Mouse (Mus musculus): ENCODE data around the gene Gsg1l. TPM values are rescaled to one million over a fixed set of nuclear protein-coding genes. Genes with fewer than 3 reads are reported as not detected.

Gsg1l gene
- polyA plus RNA-seq, 1 experiment: 5.6 TPM

GRCm38 (mm10) chr7:125983902-125984841 is 98.0 kb downstream of the Gsg1l start:
- 43% methylated on average over 12 of the region's 12 CpGs for WGBS
- H3K4me1 ChIP-seq (ENCODE audit: control insufficient read depth, insufficient read depth, low read length): no peaks in the 10 kb centered on the region
- no peak for DNase-seq
- no peak for TF ChIP-seq CTCF (IDR thresholded peaks at IDR 0.05; ENCODE audit: insufficient read depth, low read length)
- no peak for TF ChIP-seq POLR2A (IDR thresholded peaks at IDR 0.05; ENCODE audit: borderline replicate concordance, extremely low read depth, low read depth, low read length)
- H3K4me3 ChIP-seq (replicated peaks; ENCODE audit: extremely low read depth, low read depth, low read length): no peak overlapping the region

GRCm38 (mm10) chr7:125979591-125979990 is 102.6 kb downstream of the Gsg1l start:
- DNase-seq: no peak
- Histone ChIP-seq H3K4me3 (replicated peaks; ENCODE audit: extremely low read depth, low read depth, low read length) (no peak overlapping the region), H3K4me1 (ENCODE audit: control insufficient read depth, insufficient read depth, low read length) (no peaks in the 10 kb centered on the region)
- WGBS: 69% methylated on average over 8 of the region's 8 CpGs
- TF ChIP-seq POLR2A (IDR thresholded peaks at IDR 0.05; ENCODE audit: borderline replicate concordance, extremely low read depth, low read depth, low read length) (no peak), CTCF (IDR thresholded peaks at IDR 0.05; ENCODE audit: insufficient read depth, low read length) (no peak)

- TF ChIP-seq CTCF (IDR thresholded peaks at IDR 0.05; ENCODE audit: insufficient read depth, low read length) (no peak), POLR2A (IDR thresholded peaks at IDR 0.05; ENCODE audit: borderline replicate concordance, extremely low read depth, low read depth, low read length) (no peak)
- DNase-seq: no peak
- Histone ChIP-seq H3K4me3 (replicated peaks; ENCODE audit: extremely low read depth, low read depth, low read length) (no peak overlapping the region), H3K4me1 (ENCODE audit: control insufficient read depth, insufficient read depth, low read length) (no peaks in the 10 kb centered on the region)
- WGBS: 81% methylated on average over 9 of the region's 9 CpGs
Observed at GRCm38 (mm10) chr7:125976695-125977094, 105.5 kb downstream of the Gsg1l start.

- TF ChIP-seq POLR2A (IDR thresholded peaks at IDR 0.05; ENCODE audit: borderline replicate concordance, extremely low read depth, low read depth, low read length): no peak
- TF ChIP-seq CTCF (IDR thresholded peaks at IDR 0.05; ENCODE audit: insufficient read depth, low read length): no peak
- WGBS: 72% methylated on average over 6 of the region's 6 CpGs
- Histone ChIP-seq H3K4me3 (replicated peaks; ENCODE audit: extremely low read depth, low read depth, low read length) (no peak overlapping the region), H3K4me1 (ENCODE audit: control insufficient read depth, insufficient read depth, low read length) (no peaks in the 10 kb centered on the region)
- DNase-seq: no peak
Observed at GRCm38 (mm10) chr7:125975414-125975813, 106.8 kb downstream of the Gsg1l start.

GRCm38 (mm10) chr7:125973874-125974273 is 108.3 kb downstream of the Gsg1l start:
- 51% methylated on average over 4 of the region's 4 CpGs for WGBS
- H3K4me3 ChIP-seq (replicated peaks; ENCODE audit: extremely low read depth, low read depth, low read length): no peak overlapping the region
- H3K4me1 ChIP-seq (ENCODE audit: control insufficient read depth, insufficient read depth, low read length): no peaks in the 10 kb centered on the region
- TF ChIP-seq CTCF (IDR thresholded peaks at IDR 0.05; ENCODE audit: insufficient read depth, low read length): no peak
- no peak for TF ChIP-seq POLR2A (IDR thresholded peaks at IDR 0.05; ENCODE audit: borderline replicate concordance, extremely low read depth, low read depth, low read length)
- DNase-seq: no peak

GRCm38 (mm10) chr7:125972776-125973175 is 109.4 kb downstream of the Gsg1l start:
- no peaks in the 10 kb centered on the region for H3K4me1 ChIP-seq (ENCODE audit: control insufficient read depth, insufficient read depth, low read length)
- H3K4me3 ChIP-seq (replicated peaks; ENCODE audit: extremely low read depth, low read depth, low read length): no peak overlapping the region
- TF ChIP-seq POLR2A (IDR thresholded peaks at IDR 0.05; ENCODE audit: borderline replicate concordance, extremely low read depth, low read depth, low read length) (no peak), CTCF (IDR thresholded peaks at IDR 0.05; ENCODE audit: insufficient read depth, low read length) (no peak)
- DNase-seq: no peak
- 65% methylated on average over 6 of the region's 6 CpGs for WGBS

GRCm38 (mm10) chr7:125972174-125972672 is 110.0 kb downstream of the Gsg1l start:
- DNase-seq: no peak
- no peak for TF ChIP-seq CTCF (IDR thresholded peaks at IDR 0.05; ENCODE audit: insufficient read depth, low read length)
- TF ChIP-seq POLR2A (IDR thresholded peaks at IDR 0.05; ENCODE audit: borderline replicate concordance, extremely low read depth, low read depth, low read length): no peak
- H3K4me1 ChIP-seq (ENCODE audit: control insufficient read depth, insufficient read depth, low read length): no peaks in the 10 kb centered on the region
- no peak overlapping the region for H3K4me3 ChIP-seq (replicated peaks; ENCODE audit: extremely low read depth, low read depth, low read length)
- 48% methylated on average over 7 of the region's 7 CpGs for WGBS

- WGBS: 57% methylated on average over 3 of the region's 3 CpGs
Observed at GRCm38 (mm10) chr7:125969076-125969475, 113.1 kb downstream of the Gsg1l start.

GRCm38 (mm10) chr7:125966402-125967261 is 115.6 kb downstream of the Gsg1l start:
- Histone ChIP-seq H3K4me1 (ENCODE audit: control insufficient read depth, insufficient read depth, low read length) (no peaks in the 10 kb centered on the region), H3K4me3 (replicated peaks; ENCODE audit: extremely low read depth, low read depth, low read length) (no peak overlapping the region)
- TF ChIP-seq POLR2A (IDR thresholded peaks at IDR 0.05; ENCODE audit: borderline replicate concordance, extremely low read depth, low read depth, low read length) (no peak), CTCF (IDR thresholded peaks at IDR 0.05; ENCODE audit: insufficient read depth, low read length) (no peak)
- DNase-seq: no peak
- WGBS: 53% methylated on average over 16 of the region's 16 CpGs

More at GRCm38 (mm10) chr7:125969076-125969475, 113.1 kb downstream of the Gsg1l start:
- no peak for DNase-seq
- no peaks in the 10 kb centered on the region for H3K4me1 ChIP-seq (ENCODE audit: control insufficient read depth, insufficient read depth, low read length)
- no peak for TF ChIP-seq CTCF (IDR thresholded peaks at IDR 0.05; ENCODE audit: insufficient read depth, low read length)
- TF ChIP-seq POLR2A (IDR thresholded peaks at IDR 0.05; ENCODE audit: borderline replicate concordance, extremely low read depth, low read depth, low read length): no peak
- H3K4me3 ChIP-seq (replicated peaks; ENCODE audit: extremely low read depth, low read depth, low read length): no peak overlapping the region
